Mouse (Mus musculus) testis, adult 2 months (tissue): ENCODE data around the gene Rnf187.

Experiments used
- CTCF ChIP-seq: fragments of 200-500 bp; IDR thresholded peaks from 2 replicates; pipeline ENCODE4 v1.5.1; 2012; ENCODE audit warnings: low read depth, mild to moderate bottlenecking, inconsistent platforms, low read length, moderate library complexity; ENCODE audit not compliant: control insufficient read depth, insufficient read depth, insufficient replicate concordance
- POLR2A ChIP-seq: fragments of 200-500 bp; IDR thresholded peaks from 2 replicates; pipeline ENCODE4 v1.6.1; 2012; ENCODE audit warnings: low read depth, mild to moderate bottlenecking, inconsistent platforms, low read length, moderate library complexity; ENCODE audit not compliant: control insufficient read depth

DNA sequence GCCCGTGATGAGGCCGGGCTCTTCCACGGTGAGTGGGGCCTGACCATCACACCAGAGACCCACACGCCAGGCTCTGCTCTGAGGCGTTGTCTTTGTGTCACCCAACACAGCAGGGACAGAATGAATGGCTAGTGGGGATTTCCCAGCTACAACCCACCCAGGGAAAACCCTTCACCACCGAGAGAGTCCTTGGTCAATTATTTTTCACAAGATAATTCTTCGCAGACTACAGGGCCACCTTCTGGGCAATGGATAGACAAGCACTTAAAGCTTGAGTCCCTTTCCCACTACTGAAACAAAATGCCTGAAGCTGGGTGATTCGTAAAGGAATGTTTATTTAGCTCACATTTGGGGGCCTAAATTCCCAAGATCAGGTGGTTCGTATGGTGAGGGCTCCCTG lies 16.3 kb downstream of the Rnf187 start:
- TF ChIP-seq POLR2A (no peak), CTCF (no peak)
